Mouse (Mus musculus): ENCODE data around the gene Neurl3. TPM values are rescaled to one million over a fixed set of nuclear protein-coding genes. Genes with fewer than 3 reads are reported as not detected.

Gene Neurl3
- 0.12 and 0.65 TPM in 2 replicates for polyA plus RNA-seq (2014; fragmentation: Nextera tagmentation; extraction: Ambion mirVana)

- Histone ChIP-seq H3K4me2 (ENCODE audit: low read depth, severe bottlenecking) (peak within 1 kb of the TSS; percentile 5; the same call in 1 of the 2 replicates), H3K4me1 (ENCODE audit: control insufficient read depth, insufficient read depth, low read length) (peaks cover 6% of the 10 kb centered on the region), H3K36me3 (ENCODE audit: control insufficient read depth, insufficient read depth, low read length) (no peaks in the 10 kb centered on the region), H3K27me3 (ENCODE audit: control insufficient read depth, insufficient read depth, low read length) (peaks cover 2% of the 10 kb centered on the region; the same call in 1 of the 2 replicates), H3K27ac (replicated peaks; ENCODE audit: low read depth, low read length) (no peak within 1 kb of the TSS), H3K9me3 (ENCODE audit: control insufficient read depth, low read length) (no peaks in the 10 kb centered on the region), H3K4me3 (ENCODE audit: low read depth, low read length) (no peak within 1 kb of the TSS), H3K9ac (ENCODE audit: low read length) (no peak within 1 kb of the TSS)
- 94% methylated on average over 5 of the region's 5 CpGs for WGBS
- no peak for ATAC-seq (ENCODE audit: insufficient number of reproducible peaks, low FRiP score, low TSS enrichment, low read depth)
- no peak for DNase-seq (ENCODE audit: low spot score)
Measured at GRCm38 (mm10) chr1:36274455-36274854, at the start of gene Neurl3. Neurl3 (minus strand) TSS chr1:36274679.

GRCm38 (mm10) chr1:36323746-36324448, 49.4 kb upstream of the Neurl3 start:
- Histone ChIP-seq H3K9ac (ENCODE audit: low read length) (no peak overlapping the region), H3K27me3 (ENCODE audit: control insufficient read depth, insufficient read depth, low read length) (no peaks in the 10 kb centered on the region), H3K36me3 (ENCODE audit: control insufficient read depth, insufficient read depth, low read length) (no peaks in the 10 kb centered on the region), H3K4me3 (ENCODE audit: low read depth, low read length) (no peak overlapping the region), H3K27ac (replicated peaks; ENCODE audit: low read depth, low read length) (no peak overlapping the region), H3K9me3 (ENCODE audit: control insufficient read depth, low read length) (no peaks in the 10 kb centered on the region), H3K4me2 (ENCODE audit: low read depth, severe bottlenecking) (no peak overlapping the region), H3K4me1 (ENCODE audit: control insufficient read depth, insufficient read depth, low read length) (no peaks in the 10 kb centered on the region)
- DNase-seq (ENCODE audit: low spot score): peak; percentile 50
- WGBS: 47% methylated on average over 8 of the region's 8 CpGs
- no peak for ATAC-seq (ENCODE audit: insufficient number of reproducible peaks, low FRiP score, low TSS enrichment, low read depth)

- H3K36me3 ChIP-seq (ENCODE audit: control insufficient read depth, insufficient read depth, low read length): no peaks in the 10 kb centered on the region
- no peaks in the 10 kb centered on the region for H3K27me3 ChIP-seq (ENCODE audit: control insufficient read depth, insufficient read depth, low read length)
- WGBS: 44% methylated on average over 9 of the region's 9 CpGs
- H3K4me1 ChIP-seq (ENCODE audit: control insufficient read depth, insufficient read depth, low read length): no peaks in the 10 kb centered on the region
- H3K9ac ChIP-seq (ENCODE audit: low read length): no peak overlapping the region
- no peak overlapping the region for H3K4me3 ChIP-seq (ENCODE audit: low read depth, low read length)
- ATAC-seq (ENCODE audit: insufficient number of reproducible peaks, low FRiP score, low TSS enrichment, low read depth): no peak
- H3K4me2 ChIP-seq (ENCODE audit: low read depth, severe bottlenecking): no peak overlapping the region
- H3K9me3 ChIP-seq (ENCODE audit: control insufficient read depth, low read length): no peaks in the 10 kb centered on the region
- no peak overlapping the region for H3K27ac ChIP-seq (replicated peaks; ENCODE audit: low read depth, low read length)
- DNase-seq (ENCODE audit: low spot score): no peak
Measured at GRCm38 (mm10) chr1:36323076-36323475, 48.6 kb upstream of the Neurl3 start.

- ATAC-seq (ENCODE audit: insufficient number of reproducible peaks, low FRiP score, low TSS enrichment, low read depth) (no peak), DNase-seq (ENCODE audit: low spot score) (no peak)
- no peaks in the 10 kb centered on the region for H3K36me3 ChIP-seq (ENCODE audit: control insufficient read depth, insufficient read depth, low read length)
- no peak overlapping the region for H3K4me2 ChIP-seq (ENCODE audit: low read depth, severe bottlenecking)
- no peak overlapping the region for H3K27ac ChIP-seq (replicated peaks; ENCODE audit: low read depth, low read length)
- H3K9ac ChIP-seq (ENCODE audit: low read length): no peak overlapping the region
- H3K4me3 ChIP-seq (ENCODE audit: low read depth, low read length): no peak overlapping the region
- WGBS: 78% methylated on average over 11 of the region's 11 CpGs
- no peaks in the 10 kb centered on the region for H3K4me1 ChIP-seq (ENCODE audit: control insufficient read depth, insufficient read depth, low read length)
- no peaks in the 10 kb centered on the region for H3K27me3 ChIP-seq (ENCODE audit: control insufficient read depth, insufficient read depth, low read length)
- no peaks in the 10 kb centered on the region for H3K9me3 ChIP-seq (ENCODE audit: control insufficient read depth, low read length)
Measured at GRCm38 (mm10) chr1:36321829-36322573, 47.5 kb upstream of the Neurl3 start.

GRCm38 (mm10) chr1:36321164-36321563, 46.7 kb upstream of the Neurl3 start:
- no peaks in the 10 kb centered on the region for H3K36me3 ChIP-seq (ENCODE audit: control insufficient read depth, insufficient read depth, low read length)
- H3K27me3 ChIP-seq (ENCODE audit: control insufficient read depth, insufficient read depth, low read length): no peaks in the 10 kb centered on the region
- no peak overlapping the region for H3K4me2 ChIP-seq (ENCODE audit: low read depth, severe bottlenecking)
- no peak overlapping the region for H3K9ac ChIP-seq (ENCODE audit: low read length)
- no peaks in the 10 kb centered on the region for H3K9me3 ChIP-seq (ENCODE audit: control insufficient read depth, low read length)
- no peak overlapping the region for H3K27ac ChIP-seq (replicated peaks; ENCODE audit: low read depth, low read length)
- H3K4me1 ChIP-seq (ENCODE audit: control insufficient read depth, insufficient read depth, low read length): no peaks in the 10 kb centered on the region
- no peak overlapping the region for H3K4me3 ChIP-seq (ENCODE audit: low read depth, low read length)
- DNase-seq (ENCODE audit: low spot score): no peak
- ATAC-seq (ENCODE audit: insufficient number of reproducible peaks, low FRiP score, low TSS enrichment, low read depth): no peak
- WGBS: 50% methylated on average over 2 of the region's 2 CpGs

- ATAC-seq (ENCODE audit: insufficient number of reproducible peaks, low FRiP score, low TSS enrichment, low read depth) (no peak), DNase-seq (ENCODE audit: low spot score) (no peak)
- WGBS: 90% methylated on average over 2 of the region's 2 CpGs
- no peak overlapping the region for H3K4me2 ChIP-seq (ENCODE audit: low read depth, severe bottlenecking)
- H3K4me1 ChIP-seq (ENCODE audit: control insufficient read depth, insufficient read depth, low read length): no peaks in the 10 kb centered on the region
- no peaks in the 10 kb centered on the region for H3K36me3 ChIP-seq (ENCODE audit: control insufficient read depth, insufficient read depth, low read length)
- H3K4me3 ChIP-seq (ENCODE audit: low read depth, low read length): no peak overlapping the region
- H3K9ac ChIP-seq (ENCODE audit: low read length): no peak overlapping the region
- no peak overlapping the region for H3K27ac ChIP-seq (replicated peaks; ENCODE audit: low read depth, low read length)
- H3K9me3 ChIP-seq (ENCODE audit: control insufficient read depth, low read length): no peaks in the 10 kb centered on the region
- no peaks in the 10 kb centered on the region for H3K27me3 ChIP-seq (ENCODE audit: control insufficient read depth, insufficient read depth, low read length)
Measured at GRCm38 (mm10) chr1:36315776-36316100, 41.3 kb upstream of the Neurl3 start.

GRCm38 (mm10) chr1:36314959-36315775, 40.7 kb upstream of the Neurl3 start:
- H3K27me3 ChIP-seq (ENCODE audit: control insufficient read depth, insufficient read depth, low read length): no peaks in the 10 kb centered on the region
- H3K4me2 ChIP-seq (ENCODE audit: low read depth, severe bottlenecking): no peak overlapping the region
- no peaks in the 10 kb centered on the region for H3K9me3 ChIP-seq (ENCODE audit: control insufficient read depth, low read length)
- H3K4me1 ChIP-seq (ENCODE audit: control insufficient read depth, insufficient read depth, low read length): no peaks in the 10 kb centered on the region
- no peaks in the 10 kb centered on the region for H3K36me3 ChIP-seq (ENCODE audit: control insufficient read depth, insufficient read depth, low read length)
- no peak overlapping the region for H3K27ac ChIP-seq (replicated peaks; ENCODE audit: low read depth, low read length)
- no peak for DNase-seq (ENCODE audit: low spot score)
- H3K4me3 ChIP-seq (ENCODE audit: low read depth, low read length): no peak overlapping the region
- no peak overlapping the region for H3K9ac ChIP-seq (ENCODE audit: low read length)
- ATAC-seq (ENCODE audit: insufficient number of reproducible peaks, low FRiP score, low TSS enrichment, low read depth): no peak
- 86% methylated on average over 11 of the region's 11 CpGs for WGBS

GRCm38 (mm10) chr1:36309498-36309901, 35.0 kb upstream of the Neurl3 start:
- Histone ChIP-seq H3K27me3 (ENCODE audit: control insufficient read depth, insufficient read depth, low read length) (peaks cover 9% of the 10 kb centered on the region), H3K36me3 (ENCODE audit: control insufficient read depth, insufficient read depth, low read length) (no peaks in the 10 kb centered on the region), H3K4me1 (ENCODE audit: control insufficient read depth, insufficient read depth, low read length) (peaks cover 15% of the 10 kb centered on the region), H3K4me2 (ENCODE audit: low read depth, severe bottlenecking) (0 out of 2 replicates have a peak overlapping the region, but pooled peaks have one; percentile 10), H3K9ac (ENCODE audit: low read length) (no peak overlapping the region), H3K4me3 (ENCODE audit: low read depth, low read length) (no peak overlapping the region), H3K27ac (replicated peaks; ENCODE audit: low read depth, low read length) (no peak overlapping the region), H3K9me3 (ENCODE audit: control insufficient read depth, low read length) (no peaks in the 10 kb centered on the region)
- 31% methylated on average over 3 of the region's 3 CpGs for WGBS
- no peak for DNase-seq (ENCODE audit: low spot score)
- no peak for ATAC-seq (ENCODE audit: insufficient number of reproducible peaks, low FRiP score, low TSS enrichment, low read depth)
